Mouse (Mus musculus) MEL (cell line): ENCODE measurements around the gene Plin2.
"Not testable (repeated sequence)": the region's sequence is repeated elsewhere in the genome, so short reads cannot be mapped to it uniquely, and the experiment has no call there.

Source experiments
- GATA1 ChIP-seq: IDR thresholded peaks from 2 replicates; pipeline ENCODE4 v1.6.1; 2011; ENCODE audit warnings: low read depth, low read length, improper control_type of control experiment
- MXI1 ChIP-seq: IDR thresholded peaks from 2 replicates; pipeline ENCODE4 v1.6.1; 2011; ENCODE audit warnings: mild to moderate bottlenecking, low read depth, low read length, improper control_type of control experiment
- NELFE ChIP-seq: IDR thresholded peaks from 2 replicates; pipeline ENCODE4 v1.6.1; 2011; ENCODE audit warnings: low read depth, low read length, improper control_type of control experiment
- POLR2A ChIP-seq, 2 experiments: IDR thresholded peaks; 2 replicates each; pipeline ENCODE4 v1.6.1; 2011 to 2012; ENCODE audit warnings: low read length in 2 of 2, mild to moderate bottlenecking in 2 of 2, control low read depth in 1 of 2, improper control_type of control experiment in 1 of 2, low read depth in 1 of 2, moderate library complexity in 1 of 2; ENCODE audit not compliant: control insufficient read depth in 1 of 2, insufficient read depth in 1 of 2, poor library complexity in 1 of 2
- USF1 ChIP-seq: IDR thresholded peaks from 2 replicates; pipeline ENCODE4 v1.6.1; 2014; ENCODE audit warnings: low read depth, mild to moderate bottlenecking, inconsistent platforms, low read length, improper control_type of control experiment, moderate library complexity

DNA sequence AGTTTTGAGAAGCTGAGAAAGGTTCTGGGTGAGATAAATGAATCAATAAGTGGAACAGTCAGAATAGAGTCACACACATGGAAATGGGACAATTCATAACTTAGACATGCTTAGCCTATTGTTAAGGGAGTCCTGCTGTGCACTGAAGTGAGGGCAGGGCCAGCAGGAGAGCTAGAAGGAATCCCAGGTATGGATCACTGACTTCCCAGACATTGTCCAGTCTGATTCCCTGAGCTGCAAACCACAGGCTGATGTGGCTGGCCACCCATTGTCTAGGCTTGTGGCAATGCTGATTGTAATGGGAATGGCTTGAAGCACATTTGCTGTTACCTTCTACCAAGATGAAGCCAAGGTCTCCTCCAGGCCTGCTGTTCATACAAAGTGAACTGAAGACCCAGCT lies 35.5 kb downstream of the Plin2 start:
- TF ChIP-seq GATA1; USF1; POLR2A (IDR thresholded peaks at IDR 0.05; ENCODE audit: control insufficient read depth in 1 of 2, insufficient read depth in 1 of 2, low read depth in 1 of 2, low read length in 2 of 2, poor library complexity in 1 of 2); NELFE; MXI1: not testable (repeated sequence)
